Mouse (Mus musculus) lung, adult 18-20 months (tissue): ENCODE measurements around the gene Irx2.

Source experiments
- DNase-seq, 2 experiments: peaks; one replicate each; pipeline ENCODE4 v3.0.0; 2022; ENCODE audit warnings: mixed read lengths in 2 of 2

Irx2 gene

DNA sequence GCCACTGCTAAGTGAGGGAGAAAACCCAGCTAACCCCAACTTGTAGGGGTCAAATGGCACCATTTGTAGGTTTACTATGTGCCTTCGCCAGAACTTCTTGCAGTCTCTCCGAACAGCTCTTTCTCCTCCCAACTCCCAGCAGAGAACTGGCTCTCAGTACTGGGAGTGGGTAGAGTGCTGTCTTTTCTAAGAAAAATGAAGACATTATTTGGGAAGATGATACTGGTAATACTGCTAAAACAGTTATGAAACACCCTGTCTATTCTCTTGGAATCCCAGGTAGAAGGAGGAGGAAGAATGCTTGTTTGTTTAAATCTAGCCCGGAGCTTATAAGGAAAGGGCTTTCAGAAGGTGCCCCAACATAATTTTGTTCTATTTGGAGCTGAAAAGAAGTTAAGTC is 8.9 kb downstream of the Irx2 start:
- DNase-seq = no peak

DNA sequence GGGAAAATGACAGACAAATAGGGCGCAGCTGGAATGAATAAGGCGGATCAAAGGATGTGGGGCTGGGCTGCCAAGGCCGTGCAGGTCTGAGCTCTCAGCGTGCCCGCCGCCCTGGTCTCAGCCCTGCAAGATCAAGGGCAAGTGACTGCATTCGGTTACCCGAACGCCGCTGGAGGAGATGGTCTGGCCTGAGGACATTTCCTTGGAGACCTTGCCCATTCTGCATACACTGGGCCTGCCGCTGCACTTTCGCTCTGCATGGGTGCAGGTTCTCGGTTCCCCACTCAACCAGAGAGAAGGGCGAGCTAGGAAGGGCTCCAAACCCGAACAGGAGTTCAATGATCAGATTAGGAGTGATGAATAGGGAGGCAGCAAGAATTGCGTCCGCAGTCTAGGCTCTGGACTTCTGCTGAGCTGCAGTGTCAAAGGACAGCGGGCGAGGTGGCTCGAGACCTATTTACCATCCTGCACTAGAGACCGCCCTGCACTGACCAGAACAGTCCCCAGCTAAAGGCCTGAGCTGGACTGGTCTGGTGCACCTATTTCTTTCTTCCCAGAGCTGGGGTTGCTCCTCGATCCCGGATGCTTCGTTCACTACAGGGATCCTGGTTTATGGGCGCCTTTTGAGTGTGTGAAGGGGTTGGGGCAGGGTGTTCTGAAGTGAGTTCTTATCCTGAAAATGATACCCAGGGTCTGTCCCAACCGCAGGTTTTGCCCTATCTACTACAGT is 9.9 kb downstream of the Irx2 start:
- no peak for DNase-seq

DNA sequence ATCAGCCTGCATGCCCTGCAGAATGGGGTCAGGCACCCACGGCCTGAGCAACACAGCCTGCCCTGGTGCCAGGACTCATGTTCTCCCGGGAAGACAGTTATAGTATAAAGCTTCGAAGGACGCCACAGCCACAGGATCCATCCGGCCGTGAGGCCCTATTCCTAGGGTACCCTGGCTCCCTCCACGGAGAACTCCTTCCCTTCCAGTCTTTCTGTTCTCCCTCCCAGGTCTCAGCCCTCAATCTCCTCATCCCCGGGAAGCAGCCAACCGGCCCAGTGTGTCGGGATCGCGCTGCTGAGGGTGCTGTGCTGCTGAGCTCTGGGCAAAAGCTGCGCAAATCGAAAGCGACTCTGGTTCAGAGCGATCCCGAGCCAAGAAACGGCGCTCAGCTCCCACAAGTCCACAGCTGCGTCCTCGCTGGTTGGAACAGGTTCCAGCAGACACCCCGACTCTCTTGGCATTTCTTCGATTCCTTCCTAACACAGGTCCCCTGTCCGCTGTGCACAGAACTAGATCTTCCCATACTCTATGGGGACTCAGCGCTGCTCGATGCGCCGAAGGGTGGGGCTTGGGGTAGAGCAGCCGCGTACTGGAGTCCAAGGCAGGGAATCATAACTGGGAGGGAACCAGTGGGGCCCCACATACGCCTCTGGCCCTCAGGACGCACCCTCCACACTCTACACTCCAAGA is 11.0 kb downstream of the Irx2 start:
- no peak for DNase-seq

DNA sequence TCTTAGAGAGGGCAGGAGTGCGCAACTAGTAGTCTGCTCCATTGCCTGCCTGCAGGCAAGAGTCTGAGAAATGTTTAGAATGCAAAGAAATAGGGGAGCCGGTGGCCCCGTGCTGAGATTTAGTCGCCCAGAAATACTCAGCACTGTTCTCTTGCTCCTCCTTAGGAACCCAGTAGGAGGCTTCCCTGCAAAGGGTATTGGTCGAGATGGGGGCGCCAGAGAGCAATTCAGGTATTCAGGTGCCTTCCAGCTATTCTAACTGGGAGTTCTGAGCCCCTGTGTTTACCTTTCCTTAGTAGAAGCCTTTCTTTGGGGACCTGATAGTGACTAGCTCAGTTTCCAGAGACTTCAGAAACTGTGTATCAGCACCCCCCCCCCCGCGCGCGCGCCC is 11.5 kb downstream of the Irx2 start:
- peak; percentile 78 to 85 for DNase-seq

DNA sequence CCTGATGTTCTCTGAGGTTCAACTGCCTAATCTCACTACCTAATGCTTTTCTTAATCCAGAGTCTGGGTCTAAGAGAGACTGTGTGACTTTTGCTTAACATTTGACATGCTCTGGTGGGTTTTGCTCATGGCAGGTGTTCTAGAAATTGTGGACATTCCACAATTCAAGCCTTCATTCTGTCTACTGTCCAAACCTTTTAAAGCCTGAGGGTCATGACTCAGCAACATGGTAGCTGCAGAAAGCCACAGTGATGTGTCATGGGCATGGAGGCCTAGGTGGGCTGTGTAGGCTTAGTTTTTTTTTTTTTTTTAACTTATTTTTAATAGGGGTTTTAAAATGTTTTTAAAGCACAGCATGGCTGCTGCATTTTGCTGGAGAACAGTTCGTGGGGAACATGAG is 27.8 kb downstream of the Irx2 start:
- no peak for DNase-seq

DNA sequence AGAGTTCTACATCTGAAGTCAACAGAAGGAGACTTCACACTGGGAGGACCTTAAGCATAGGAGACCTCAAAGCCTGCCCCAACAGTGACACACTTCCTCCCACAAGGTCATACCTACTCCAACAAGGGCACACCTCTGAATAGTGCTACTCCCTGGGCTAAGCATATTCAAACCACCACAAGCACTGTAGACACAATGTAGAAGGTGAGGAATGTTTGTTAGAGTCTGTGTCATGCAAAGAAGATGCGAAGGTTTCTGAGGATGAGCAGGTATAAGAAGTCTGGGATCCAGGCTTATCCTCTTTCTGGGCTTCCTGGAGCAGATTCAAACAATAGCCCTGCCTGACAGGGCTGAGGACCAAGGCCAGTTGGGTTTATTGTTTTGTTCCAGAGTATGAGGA is 47.2 kb downstream of the Irx2 start:
- no peak for DNase-seq
